Mouse (Mus musculus): Measurements from ENCODE around the gene Dclre1c. TPM values are rescaled to one million over a fixed set of nuclear protein-coding genes. Genes with fewer than 3 reads are reported as not detected.

Gene Dclre1c
- polyA plus RNA-seq, 1 experiment from 2014 or later = 2.8 TPM

DNA sequence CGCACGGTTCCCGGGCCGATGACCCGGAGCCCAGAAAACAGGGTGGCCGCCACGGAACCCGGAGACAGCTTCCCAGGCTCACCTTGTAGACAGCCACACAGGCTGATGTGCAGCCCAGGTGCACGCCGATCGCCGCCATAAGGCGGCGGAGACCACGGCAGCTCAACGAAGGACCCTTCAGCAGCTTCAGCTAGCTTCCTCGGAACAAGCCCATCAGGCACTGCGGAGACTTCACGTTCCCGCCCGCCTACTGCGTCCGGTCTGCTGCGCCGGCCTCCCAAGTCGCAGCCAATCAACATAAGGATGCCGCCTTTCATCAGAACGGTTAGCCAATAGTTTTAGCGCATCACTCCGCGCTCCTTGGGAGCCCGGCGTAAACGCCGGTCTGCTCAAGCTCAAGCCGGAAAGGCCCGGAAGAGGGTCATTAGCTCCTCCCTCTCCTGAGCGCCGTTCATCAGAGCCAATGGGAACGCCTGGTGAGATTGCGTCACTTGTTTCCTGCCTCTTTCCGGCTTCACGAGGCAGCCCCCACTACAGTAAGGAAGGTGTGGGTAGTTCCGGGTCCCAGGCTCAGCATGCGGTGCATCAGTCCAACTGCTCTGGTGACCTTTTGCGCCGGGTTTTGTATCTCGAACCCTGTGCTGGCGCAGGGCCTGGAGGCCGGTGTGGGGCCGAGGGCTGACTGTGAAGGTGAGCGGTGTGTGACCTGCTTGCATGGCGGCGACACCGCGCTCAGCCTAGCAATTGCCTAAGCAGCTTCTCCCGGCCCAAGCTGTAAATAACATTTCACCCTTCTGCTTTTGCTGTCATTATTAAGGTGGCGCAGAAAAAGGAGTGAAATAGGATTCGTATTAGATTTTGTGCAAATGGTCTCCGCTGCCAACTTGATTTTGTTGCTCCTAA is 88.9 kb downstream of the Dclre1c start, which contains the start of the genes Gm45902, Hspa14 and Cdnf:
Gm45902 (minus strand) TSS at position 239 of the 903 bp plus-strand sequence.
Hspa14 (minus strand) TSS at position 263 of the 903 bp plus-strand sequence.
Cdnf (plus strand) TSS at position 479 of the 903 bp plus-strand sequence.
- WGBS = under 1% methylated on average over 60 of the region's 60 CpGs

More for the DNA sequence above, 88.9 kb downstream of the Dclre1c start, which contains the start of the genes Gm45902, Hspa14 and Cdnf:
- no peaks in the 10 kb centered on the region for H3K9me3 ChIP-seq (ENCODE audit: control insufficient read depth, low read length)
- H3K4me3 ChIP-seq (ENCODE audit: low read depth, low read length) = peak within 1 kb of the TSS; percentile 71
- ATAC-seq (ENCODE audit: low FRiP score, low TSS enrichment) (peak; percentile 100), DNase-seq (ENCODE audit: low spot score) (peak; percentile 96)
- H3K27me3 ChIP-seq (ENCODE audit: control insufficient read depth, insufficient read depth, low read length) = no peaks in the 10 kb centered on the region
- peak within 1 kb of the TSS; percentile 77 for H3K9ac ChIP-seq (ENCODE audit: low read length)
- no peaks in the 10 kb centered on the region for H3K4me1 ChIP-seq (replicated peaks; ENCODE audit: control insufficient read depth, insufficient read depth)
- peak within 1 kb of the TSS; percentile 85 for H3K27ac ChIP-seq (replicated peaks)
- H3K36me3 ChIP-seq (ENCODE audit: control insufficient read depth, insufficient read depth, low read length) = no peaks in the 10 kb centered on the region; the same call in 1 of the 2 replicates
- no peak for TF ChIP-seq EP300 (optimal IDR thresholded peaks at IDR 0.05)
- peak; percentile 33; the same call in 1 of the 2 replicates for TF ChIP-seq CTCF (IDR thresholded peaks at IDR 0.05; ENCODE audit: low read depth)
- H3K4me2 ChIP-seq (replicated peaks; ENCODE audit: low read depth) = peak within 1 kb of the TSS; percentile 77

Other genes starting within 250 kb of the Dclre1c start
- gene Nmt2, start 139.9 kb upstream of the Dclre1c start, polyA plus RNA-seq (2015; fragmentation: Nextera tagmentation; extraction: Ambion mirVana) = 23.8 and 24.0 TPM in 2 replicates
- gene Rpp38, start 91.5 kb upstream of the Dclre1c start, polyA plus RNA-seq (2015; fragmentation: Nextera tagmentation; extraction: Ambion mirVana) = 17.2 and 20.3 TPM in 2 replicates
- gene Acbd7, start 88.0 kb upstream of the Dclre1c start, polyA plus RNA-seq (2015; fragmentation: Nextera tagmentation; extraction: Ambion mirVana) = 0.25 and 1.1 TPM in 2 replicates
- 0.18 and 0.23 TPM in 2 replicates for gene Olah, start 26.9 kb upstream of the Dclre1c start, polyA plus RNA-seq (2015; fragmentation: Nextera tagmentation; extraction: Ambion mirVana)
- gene Meig1, start 1.5 kb upstream of the Dclre1c start, polyA plus RNA-seq (2015; fragmentation: Nextera tagmentation; extraction: Ambion mirVana) = 0.36 and 0.61 TPM in 2 replicates
- gene Suv39h2, start 50.9 kb downstream of the Dclre1c start, polyA plus RNA-seq (2015; fragmentation: Nextera tagmentation; extraction: Ambion mirVana) = 3.3 and 3.5 TPM in 2 replicates
- 0.97 and 1.1 TPM in 2 replicates for gene Gm45902, start 88.7 kb downstream of the Dclre1c start, polyA plus RNA-seq (2015; fragmentation: Nextera tagmentation; extraction: Ambion mirVana)
- gene Hspa14, start 88.7 kb downstream of the Dclre1c start, polyA plus RNA-seq (2015; fragmentation: Nextera tagmentation; extraction: Ambion mirVana) = 44.1 and 46.8 TPM in 2 replicates
- 0.21 and 0.28 TPM in 2 replicates for gene Cdnf, start 88.9 kb downstream of the Dclre1c start, polyA plus RNA-seq (2015; fragmentation: Nextera tagmentation; extraction: Ambion mirVana)
- 46.4 and 49.6 TPM in 2 replicates for gene Fam107b, start 146.4 kb downstream of the Dclre1c start, polyA plus RNA-seq (2015; fragmentation: Nextera tagmentation; extraction: Ambion mirVana)